Mouse (Mus musculus) liver, embryonic 14.5 days (tissue): ENCODE data around the gene Fbxl16.

Source experiments
- CTCF ChIP-seq: IDR thresholded peaks from 2 replicates; pipeline ENCODE4 v1.5.1; 2016; ENCODE audit warnings: antibody characterized with exemption, low read depth, control low read depth
- EP300 ChIP-seq: IDR thresholded peaks from 2 replicates; pipeline ENCODE4 v1.6.1; 2016; ENCODE audit warnings: antibody characterized with exemption, low read depth

DNA sequence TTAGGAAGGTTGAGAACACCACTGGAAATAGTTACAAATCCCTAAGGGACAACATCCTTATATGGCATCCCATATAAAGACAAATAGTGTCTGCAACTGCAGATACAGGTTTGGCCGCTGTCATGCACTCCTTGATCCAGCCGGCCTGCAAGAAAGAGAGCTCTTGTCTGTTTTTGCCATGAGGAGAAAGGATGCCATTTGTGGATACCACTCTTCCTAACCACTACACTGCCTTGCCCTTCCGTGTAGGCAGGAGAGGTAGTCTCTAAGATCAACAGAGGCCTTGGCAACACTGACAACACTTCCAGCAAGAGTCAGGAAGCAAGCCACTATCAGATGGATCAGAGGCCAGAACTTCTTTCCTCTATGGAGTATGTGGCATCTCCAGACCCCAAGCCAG is 22.6 kb upstream of the Fbxl16 start, which contains the start of gene Ccdc78:
- TF ChIP-seq CTCF (no peak), EP300 (no peak)
